Mouse (Mus musculus) olfactory bulb, adult 2 months (tissue): ENCODE results near the gene L3mbtl4. TPM values are rescaled to one million over a fixed set of nuclear protein-coding genes. Genes with fewer than 3 reads are reported as not detected.

ENCODE experiments used
- H3K27ac ChIP-seq: fragments of 200-500 bp; 2 replicates; pipeline ENCODE4 v1.5.1; 2012; ENCODE audit warnings: low read depth, low read length; ENCODE audit not compliant: insufficient read depth
- H3K4me1 ChIP-seq: fragments of 200-500 bp; 2 replicates; pipeline ENCODE4 v1.6.1; 2012; ENCODE audit warnings: low read length; ENCODE audit not compliant: control insufficient read depth, insufficient read depth
- H3K4me3 ChIP-seq: fragments of 200-500 bp; 2 replicates; pipeline ENCODE4 v1.5.1; 2012; ENCODE audit warnings: mild to moderate bottlenecking, low read depth, low read length, moderate library complexity; ENCODE audit not compliant: insufficient read depth
- CTCF ChIP-seq: fragments of 200-500 bp; IDR thresholded peaks from 2 replicates; pipeline ENCODE4 v1.5.1; 2012; ENCODE audit warnings: low read depth, mild to moderate bottlenecking, low read length, moderate library complexity; ENCODE audit not compliant: insufficient read depth
- POLR2A ChIP-seq: fragments of 200-500 bp; IDR thresholded peaks from 2 replicates; pipeline ENCODE4 v1.6.1; 2012; ENCODE audit warnings: mild to moderate bottlenecking, low read depth, low read length, moderate library complexity; ENCODE audit not compliant: insufficient read depth
- WGBS: fragments of 180-500 bp; shearing (Covaris S2); methylation state at CpG from one replicate; pipeline ENCODE4 v1.1.7; 2018; 5-methylcytosine and 5-hydroxymethylcytosine counted together
- polyA plus RNA-seq: library from polyadenylated mRNA; stranded (reverse); fragments of >200 nt; gene quantifications from 2 replicates; pipeline ENCODE4 v1.2.4, GENCODE M21; 2012; ENCODE audit warnings: low replicate concordance; ENCODE audit not compliant: missing spikeins, insufficient read depth, insufficient read length

L3mbtl4 gene
- polyA plus RNA-seq: not detected in 2 replicates

DNA sequence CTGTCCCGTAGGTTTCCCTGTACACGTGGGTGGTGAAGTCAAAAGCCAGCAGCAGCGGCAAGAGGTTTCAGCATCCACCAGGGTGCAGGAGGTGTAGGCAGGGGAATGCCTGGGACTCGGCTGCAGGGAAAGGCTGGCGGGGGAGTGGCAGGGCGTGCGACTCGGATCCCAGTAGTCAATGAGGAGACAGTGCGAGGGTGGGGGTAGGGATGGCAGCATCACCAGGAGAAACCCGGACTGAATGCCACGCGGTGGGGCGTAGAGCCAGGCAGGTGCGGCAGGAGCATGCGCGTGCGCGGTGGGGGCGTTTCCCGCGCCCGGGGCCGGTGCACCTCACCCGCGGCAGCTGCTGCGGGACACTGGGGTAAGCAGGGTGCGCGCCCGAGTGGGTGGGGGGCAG is at the start of gene L3mbtl4:
L3mbtl4 (plus strand) TSS at position 271 of the 400 bp plus-strand sequence.
- 1% methylated on average over 29 of the region's 29 CpGs for WGBS

DNA sequence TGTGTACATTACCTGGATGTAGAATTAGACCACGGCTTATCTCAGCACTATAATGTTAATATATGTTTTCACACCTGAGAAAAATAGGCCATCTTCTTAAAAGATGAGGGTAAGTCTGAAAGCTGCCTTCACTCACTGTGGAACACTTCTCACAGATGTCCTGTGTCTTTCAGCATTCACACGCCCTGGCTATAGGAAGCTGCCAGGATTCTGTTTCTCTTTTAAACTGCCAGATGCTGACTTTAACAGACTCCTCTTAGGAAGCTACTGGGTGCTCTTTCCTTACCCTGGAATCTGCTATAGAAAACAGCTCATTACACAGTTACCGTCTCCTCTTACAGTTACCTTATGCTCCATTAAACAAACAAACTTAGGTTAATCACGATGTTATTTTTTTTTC is 43.1 kb upstream of the L3mbtl4 start:
- no peak overlapping the region for H3K27ac ChIP-seq
- no peak overlapping the region for H3K4me3 ChIP-seq
- no peaks in the 10 kb centered on the region for H3K4me1 ChIP-seq
- 81% methylated on average over 4 of the region's 4 CpGs for WGBS
- no peak for TF ChIP-seq CTCF
- no peak for TF ChIP-seq POLR2A

More for the DNA sequence above, at the start of gene L3mbtl4:
- no peak within 1 kb of the TSS for H3K27ac ChIP-seq
- peak within 1 kb of the TSS; percentile 51 for H3K4me3 ChIP-seq
- TF ChIP-seq POLR2A: no peak
- TF ChIP-seq CTCF: no peak
- H3K4me1 ChIP-seq: peaks cover 17% of the 10 kb centered on the region

DNA sequence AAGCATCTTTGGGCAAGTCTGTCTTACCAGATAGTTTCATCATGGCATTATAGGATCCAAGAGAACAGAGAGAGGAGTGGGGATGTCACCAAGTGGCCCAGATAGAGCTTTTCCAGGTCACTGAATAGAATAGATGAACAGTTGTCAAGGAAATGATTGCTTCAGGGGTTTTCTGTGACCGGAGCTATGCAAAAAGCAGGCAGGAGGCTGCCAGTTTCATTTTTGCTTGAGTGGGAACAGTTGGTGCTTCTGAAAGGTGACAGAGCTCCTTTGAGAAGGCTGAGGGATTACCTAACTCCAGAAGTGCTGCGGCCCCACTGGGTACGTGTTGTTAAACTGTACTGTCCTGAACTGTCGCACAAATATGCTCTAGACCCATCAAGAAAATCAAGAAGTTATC is 38.2 kb upstream of the L3mbtl4 start:
- no peak for TF ChIP-seq POLR2A
- TF ChIP-seq CTCF: no peak
- no peak overlapping the region for H3K4me3 ChIP-seq
- no peaks in the 10 kb centered on the region for H3K4me1 ChIP-seq
- H3K27ac ChIP-seq: no peak overlapping the region
- WGBS: 84% methylated on average over 4 of the region's 4 CpGs

DNA sequence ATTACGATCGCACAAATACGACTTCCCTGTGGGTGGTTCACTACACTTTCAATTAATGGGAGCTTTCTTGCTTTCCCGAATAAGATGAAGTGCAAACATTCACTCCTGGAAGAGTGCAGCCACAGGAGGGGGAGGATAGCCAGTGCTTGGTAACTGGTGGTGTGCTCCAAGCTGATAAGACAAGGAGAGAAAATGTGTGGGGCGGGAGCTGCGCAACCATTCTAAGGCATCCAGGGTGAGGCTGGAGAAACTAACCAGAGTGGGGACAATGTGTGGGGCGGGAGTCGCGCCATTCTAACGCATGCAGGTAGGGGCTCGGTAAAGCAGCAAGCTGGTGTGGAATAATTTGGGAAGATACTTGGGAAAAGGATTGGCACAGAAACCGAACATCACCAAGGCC is 36.6 kb upstream of the L3mbtl4 start:
- TF ChIP-seq POLR2A: no peak
- TF ChIP-seq CTCF: no peak
- no peaks in the 10 kb centered on the region for H3K4me1 ChIP-seq
- H3K27ac ChIP-seq: no peak overlapping the region
- no peak overlapping the region for H3K4me3 ChIP-seq
- WGBS: 78% methylated on average over 12 of the region's 12 CpGs

DNA sequence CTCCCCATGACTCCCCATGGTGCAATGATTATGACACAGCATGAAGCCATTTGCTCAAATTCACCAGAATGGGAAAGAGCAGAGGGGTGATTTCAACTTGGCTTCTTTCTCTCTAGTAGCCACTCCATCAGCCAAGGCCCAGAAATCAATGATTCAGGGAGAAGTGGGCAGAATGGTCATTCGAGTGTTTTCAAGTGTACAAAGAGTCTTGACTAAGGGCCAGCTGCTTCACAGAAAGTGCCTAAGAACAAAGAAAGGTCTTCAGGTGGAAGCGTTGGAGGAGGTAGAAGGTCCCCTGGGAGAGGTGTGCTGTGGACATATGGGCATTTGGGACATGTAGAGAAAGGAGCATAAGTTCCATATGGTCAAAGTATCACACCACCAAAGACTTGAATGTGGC is 33.4 kb upstream of the L3mbtl4 start:
- 58% methylated on average over 2 of the region's 2 CpGs for WGBS
- no peaks in the 10 kb centered on the region for H3K4me1 ChIP-seq
- H3K4me3 ChIP-seq: no peak overlapping the region
- TF ChIP-seq CTCF: no peak
- no peak for TF ChIP-seq POLR2A
- H3K27ac ChIP-seq: no peak overlapping the region

DNA sequence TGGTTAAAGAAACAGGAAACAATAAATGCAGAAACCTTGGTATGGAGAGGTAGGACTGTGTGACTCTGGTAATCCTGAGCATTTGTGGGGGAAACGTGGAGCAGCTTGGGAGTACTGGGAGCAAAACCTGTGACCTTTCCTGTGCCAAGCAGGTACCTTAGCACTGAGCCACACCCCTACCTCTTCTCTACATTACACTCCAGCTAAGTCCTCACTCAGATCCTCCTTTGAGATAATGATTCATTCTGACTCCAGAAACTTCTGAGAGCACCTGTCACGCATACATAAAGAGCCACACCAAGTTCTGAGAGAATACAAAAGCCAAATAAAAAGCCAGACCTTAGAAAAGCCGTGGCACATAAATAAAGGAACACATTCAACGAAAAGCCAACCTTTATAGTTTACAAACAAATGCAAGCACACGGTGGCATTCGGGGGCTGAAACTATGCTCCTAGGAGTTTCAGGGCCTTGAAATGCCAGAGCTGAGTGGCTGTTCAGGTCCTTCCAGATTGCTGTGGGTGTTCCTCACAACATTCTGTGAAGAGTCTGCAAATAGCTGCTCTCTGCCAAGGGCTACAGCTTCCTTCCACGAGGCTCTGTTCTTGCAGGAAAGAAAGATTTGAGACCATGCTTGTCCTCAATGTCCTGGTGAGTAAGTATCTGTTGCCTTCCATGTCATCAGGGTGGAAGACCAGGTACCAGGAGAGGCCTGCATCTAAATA is 8.6 kb upstream of the L3mbtl4 start:
- Histone ChIP-seq H3K27ac (no peak overlapping the region), H3K4me3 (no peak overlapping the region), H3K4me1 (peaks cover 6% of the 10 kb centered on the region; the same call in 1 of the 2 replicates)
- no peak for TF ChIP-seq POLR2A
- no peak for TF ChIP-seq CTCF
- 54% methylated on average over 7 of the region's 7 CpGs for WGBS

DNA sequence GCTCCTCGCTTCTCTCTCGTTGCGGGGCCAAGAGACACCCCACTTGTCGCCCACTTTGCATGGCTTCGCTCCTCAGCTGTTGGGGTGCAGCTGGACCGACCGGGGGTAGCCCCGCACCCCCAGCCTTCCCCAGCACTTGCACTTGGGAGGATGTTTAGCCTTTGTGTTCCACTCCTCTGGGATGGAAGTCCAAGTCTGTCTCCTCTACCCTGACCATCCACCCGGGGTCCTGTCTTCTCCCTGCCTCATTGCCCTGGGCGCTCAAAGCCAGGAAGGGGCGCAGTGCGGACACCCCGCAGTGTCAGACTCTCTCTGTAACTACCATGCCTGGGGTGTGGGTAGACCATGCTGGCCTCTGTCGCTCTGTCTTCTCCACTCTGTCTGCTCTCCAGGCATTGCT is 357 bp downstream of the L3mbtl4 start:
- TF ChIP-seq CTCF (no peak), POLR2A (no peak)
- Histone ChIP-seq H3K4me3 (peak overlapping the region; percentile 51), H3K27ac (no peak overlapping the region), H3K4me1 (peaks cover 17% of the 10 kb centered on the region)
- 9% methylated on average over 14 of the region's 14 CpGs for WGBS

DNA sequence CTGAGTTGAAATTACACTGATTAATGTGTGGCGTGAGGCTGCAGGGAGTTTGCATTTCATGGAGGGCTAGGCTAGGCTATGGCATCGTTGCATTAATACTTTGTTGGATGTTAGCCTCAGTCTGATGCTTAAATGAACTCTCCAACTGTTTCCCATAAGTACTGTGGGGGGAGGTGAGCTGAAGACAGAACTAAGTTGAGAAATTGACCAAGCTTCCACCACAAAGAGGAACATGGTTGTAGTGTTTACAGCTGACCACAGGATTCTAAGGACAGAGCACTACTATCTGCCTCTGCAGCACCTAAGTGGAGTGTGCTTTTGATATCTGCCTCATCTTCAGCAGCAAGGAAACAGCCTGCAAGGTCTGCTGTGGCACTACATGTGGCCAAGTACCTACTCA is 1.5 kb downstream of the L3mbtl4 start:
- WGBS: 75% methylated on average over 2 of the region's 2 CpGs
- TF ChIP-seq POLR2A (no peak), CTCF (no peak)
- H3K27ac ChIP-seq: no peak overlapping the region
- no peak overlapping the region for H3K4me3 ChIP-seq
- peaks cover 11% of the 10 kb centered on the region for H3K4me1 ChIP-seq

DNA sequence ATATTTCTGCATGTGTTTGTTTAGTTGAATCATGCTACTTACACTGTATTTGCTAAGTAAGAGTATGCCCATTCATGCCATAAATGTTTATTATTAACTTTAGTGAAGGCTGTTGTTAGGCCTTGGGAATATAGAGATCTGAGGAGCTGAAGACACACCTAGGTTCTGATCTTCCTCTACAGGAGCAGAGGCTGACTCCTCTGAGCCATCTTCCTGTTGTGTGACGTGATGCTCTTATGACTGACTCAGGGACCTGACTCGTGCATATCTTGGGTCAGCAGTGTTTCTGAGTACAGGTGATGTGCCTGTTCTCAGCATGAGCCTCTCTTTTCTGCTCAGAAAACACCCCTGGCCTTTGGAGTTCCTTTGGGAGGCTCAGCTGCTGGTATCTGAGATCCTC is 7.3 kb downstream of the L3mbtl4 start:
- no peak for TF ChIP-seq POLR2A
- no peak for TF ChIP-seq CTCF
- peaks cover 3% of the 10 kb centered on the region; the same call in 1 of the 2 replicates for H3K4me1 ChIP-seq
- no peak overlapping the region for H3K27ac ChIP-seq
- no peak overlapping the region for H3K4me3 ChIP-seq
- 78% methylated on average over 2 of the region's 2 CpGs for WGBS
